Mouse (Mus musculus): Measurements from ENCODE around the gene Trabd. TPM values are rescaled to one million over a fixed set of nuclear protein-coding genes. Genes with fewer than 3 reads are reported as not detected.

Trabd gene
- 39.1 to 48.0 TPM (median 42.2 TPM) in 3 replicates for total RNA-seq (2017)

DNA sequence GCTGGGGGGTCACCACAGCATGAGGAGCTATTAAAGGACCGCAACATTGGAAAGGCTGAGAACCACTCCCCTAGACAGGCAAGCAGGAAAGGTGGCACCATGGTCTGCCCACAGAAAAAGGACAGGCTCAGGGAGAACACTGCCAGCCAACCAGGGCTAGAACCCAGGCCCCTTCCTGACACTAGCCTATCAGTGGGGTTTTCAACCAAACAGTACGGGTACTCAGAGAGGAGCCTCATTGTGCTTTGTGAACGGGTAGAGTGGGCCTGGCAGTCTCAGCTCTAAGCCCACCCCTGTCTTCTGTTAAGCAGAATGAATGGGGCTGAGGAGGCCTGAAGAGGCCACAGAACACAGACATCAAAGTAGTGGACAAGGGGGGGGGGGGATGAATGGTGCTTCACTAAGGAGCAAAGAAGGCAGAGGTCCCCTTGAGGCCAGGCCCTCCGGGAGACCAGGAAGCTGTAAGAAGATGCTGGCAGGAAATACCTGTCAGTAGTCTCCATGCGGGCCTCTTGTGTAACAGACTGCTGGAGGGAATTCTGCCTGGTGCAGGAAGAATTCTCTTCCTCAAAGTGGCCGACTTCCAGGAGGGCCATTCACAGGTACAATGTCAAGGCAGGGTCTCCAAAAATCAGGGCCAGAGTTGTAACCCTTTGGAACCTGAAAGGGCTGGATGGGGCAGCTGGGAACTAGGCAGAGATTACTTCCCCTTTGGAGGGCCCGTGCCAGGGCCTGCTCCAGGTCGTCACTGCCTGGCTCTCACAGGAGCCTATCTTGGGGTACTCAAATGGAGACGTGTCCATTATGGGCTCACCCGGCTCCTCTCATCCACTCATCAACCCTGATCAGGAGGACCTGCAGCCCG, at the start of gene Trabd:
Gene Trabd (plus strand): TSS at position 512 of the 865 bp plus-strand sequence.
- no peak for ATAC-seq (replicated peaks; ENCODE audit: insufficient number of reproducible peaks, low FRiP score, low TSS enrichment, poor library complexity, severe bottlenecking)

DNA sequence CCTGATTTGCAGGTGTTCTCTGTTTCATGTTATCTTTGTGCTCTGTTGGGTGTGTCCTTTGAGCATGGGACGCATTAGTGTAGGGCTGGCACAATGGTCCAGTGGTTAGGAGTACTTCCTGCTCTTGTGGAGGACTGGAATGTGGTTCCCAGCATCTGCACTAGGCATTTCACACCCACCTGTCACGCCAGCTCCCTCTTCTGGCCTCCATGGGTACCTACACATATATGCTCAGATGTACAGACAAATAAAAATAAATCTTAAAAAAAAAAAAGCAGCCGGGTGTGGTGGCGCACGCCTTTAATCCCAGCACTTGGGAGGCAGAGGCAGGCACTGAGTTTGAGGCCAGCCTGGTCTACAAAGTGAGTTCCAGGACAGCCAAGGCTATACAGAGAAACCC, 30.5 kb upstream of the Trabd start:
- no peak for ATAC-seq (replicated peaks; ENCODE audit: insufficient number of reproducible peaks, low FRiP score, low TSS enrichment, poor library complexity, severe bottlenecking)

GRCm38 (mm10) chr15:89046356-89046755, 28.6 kb upstream of the Trabd start:
- ATAC-seq (replicated peaks; ENCODE audit: insufficient number of reproducible peaks, low FRiP score, low TSS enrichment, poor library complexity, severe bottlenecking) = no peak

DNA sequence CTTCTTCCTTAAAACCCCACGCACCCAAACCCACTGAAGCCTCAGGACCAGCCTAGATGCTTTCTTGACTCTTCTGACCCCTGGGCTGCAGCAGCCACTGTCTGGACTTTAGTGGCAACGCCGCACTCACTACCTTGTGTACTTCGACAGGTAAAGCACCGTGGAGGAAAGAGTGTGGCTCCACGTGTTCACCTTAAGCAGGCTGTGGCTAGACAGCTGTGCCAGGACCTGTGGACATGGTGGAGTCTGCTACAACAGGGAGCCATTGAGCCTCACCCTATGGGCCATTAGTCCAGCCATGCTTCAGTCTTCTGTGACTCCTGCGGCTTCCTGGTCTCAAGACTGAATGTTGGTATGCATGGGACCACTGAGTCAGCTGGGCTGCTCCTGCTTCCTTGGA, 20.3 kb upstream of the Trabd start:
- ATAC-seq (replicated peaks; ENCODE audit: insufficient number of reproducible peaks, low FRiP score, low TSS enrichment, poor library complexity, severe bottlenecking) = no peak

DNA sequence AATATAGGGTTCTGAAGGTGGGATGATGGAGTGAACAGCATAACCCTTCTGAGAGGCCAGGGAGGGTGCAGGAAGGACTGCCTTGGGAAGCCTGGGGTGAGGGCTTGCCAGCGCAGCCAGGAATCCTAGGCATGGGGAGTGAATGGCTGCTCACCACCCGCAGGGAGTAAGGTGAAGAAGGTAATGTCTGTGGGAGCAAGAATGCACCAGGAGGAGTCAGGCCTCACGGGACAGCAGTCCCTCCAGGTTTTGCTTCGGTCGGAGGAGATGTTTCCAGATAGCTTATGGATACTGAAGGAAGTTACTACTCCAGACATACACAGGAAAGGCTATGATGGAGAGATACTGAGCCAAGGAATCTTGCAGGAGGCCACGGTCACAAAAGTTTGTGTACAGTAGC, 16.2 kb upstream of the Trabd start:
- ATAC-seq (replicated peaks; ENCODE audit: insufficient number of reproducible peaks, low FRiP score, low TSS enrichment, poor library complexity, severe bottlenecking) = no peak

DNA sequence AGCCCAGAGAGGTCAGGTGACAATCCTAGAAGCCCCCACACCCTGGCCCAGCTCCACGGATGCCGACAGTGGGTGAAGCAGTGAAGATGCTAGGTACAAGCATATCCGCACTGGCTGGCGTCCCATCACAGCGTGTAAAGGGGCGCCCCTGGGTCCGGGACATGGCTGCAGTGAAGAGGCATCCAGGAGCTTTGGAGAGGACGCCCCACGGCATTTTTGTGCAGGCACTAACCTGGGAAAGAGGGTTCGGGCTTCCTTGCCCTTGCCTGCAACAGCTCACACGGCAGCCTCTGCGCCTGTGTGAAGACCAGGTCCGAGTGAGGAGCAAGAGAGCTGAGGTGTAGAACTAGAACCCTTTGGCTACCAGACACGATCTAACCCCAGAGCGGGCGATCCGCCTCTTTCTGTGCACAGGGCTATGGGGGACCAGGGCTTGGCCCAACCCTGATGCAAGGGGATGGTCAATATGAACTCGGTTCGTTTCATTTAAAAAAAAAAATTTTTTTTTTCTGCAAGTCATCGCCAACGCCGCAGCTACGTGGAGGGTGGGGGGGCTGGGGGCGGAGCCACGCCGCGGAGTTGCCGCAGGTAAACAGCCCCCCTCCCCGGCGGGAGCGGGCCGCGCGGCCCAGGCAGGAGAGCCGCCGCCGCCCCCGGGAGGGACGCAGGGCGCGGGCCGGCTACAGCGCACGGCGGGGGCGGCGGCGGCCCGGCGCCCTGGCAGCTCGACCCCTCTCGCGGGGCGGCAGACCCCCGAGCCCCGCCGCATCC, 15.6 kb upstream of the Trabd start, which contains the start of gene Panx2:
Gene Panx2 (plus strand): TSS at position 574 of the 771 bp plus-strand sequence.
- ATAC-seq (replicated peaks; ENCODE audit: insufficient number of reproducible peaks, low FRiP score, low TSS enrichment, poor library complexity, severe bottlenecking) = no peak

GRCm38 (mm10) chr15:89060032-89060681, 14.8 kb upstream of the Trabd start:
- ATAC-seq (replicated peaks; ENCODE audit: insufficient number of reproducible peaks, low FRiP score, low TSS enrichment, poor library complexity, severe bottlenecking) = no peak

DNA sequence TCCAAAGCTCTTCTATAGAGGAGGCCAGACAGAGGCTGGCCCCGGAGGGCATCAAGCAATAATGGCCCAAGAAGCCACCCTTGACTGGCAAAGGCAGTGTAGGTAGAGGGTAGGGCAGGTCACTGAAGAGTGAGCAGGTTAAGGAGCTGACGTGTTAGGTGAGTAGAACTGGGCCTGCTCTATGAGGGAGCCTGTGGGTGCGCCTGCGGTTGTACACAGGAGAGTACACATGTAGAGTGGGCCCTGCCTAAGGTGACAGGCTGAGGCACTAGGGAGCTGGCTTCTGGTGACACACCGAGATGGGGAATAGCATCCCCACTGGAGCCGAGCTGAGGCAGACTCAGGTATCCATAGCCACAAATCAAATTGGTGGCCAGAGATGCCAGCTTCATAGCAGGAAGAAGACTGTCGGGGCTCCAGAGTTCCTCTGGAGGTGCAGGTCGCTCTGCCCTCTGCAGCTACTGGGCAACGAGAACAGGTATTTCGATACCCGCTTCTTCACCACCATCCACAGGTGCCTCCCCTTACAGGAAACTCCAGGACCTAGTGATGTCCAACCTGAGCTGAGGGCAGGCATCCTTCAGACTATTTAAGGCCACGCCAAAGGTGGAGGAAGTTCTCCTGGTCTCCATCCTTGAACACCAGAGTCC, 14.0 kb upstream of the Trabd start:
- ATAC-seq (replicated peaks; ENCODE audit: insufficient number of reproducible peaks, low FRiP score, low TSS enrichment, poor library complexity, severe bottlenecking) = 0 out of 2 replicates have a peak, but pooled peaks have one; percentile 12

DNA sequence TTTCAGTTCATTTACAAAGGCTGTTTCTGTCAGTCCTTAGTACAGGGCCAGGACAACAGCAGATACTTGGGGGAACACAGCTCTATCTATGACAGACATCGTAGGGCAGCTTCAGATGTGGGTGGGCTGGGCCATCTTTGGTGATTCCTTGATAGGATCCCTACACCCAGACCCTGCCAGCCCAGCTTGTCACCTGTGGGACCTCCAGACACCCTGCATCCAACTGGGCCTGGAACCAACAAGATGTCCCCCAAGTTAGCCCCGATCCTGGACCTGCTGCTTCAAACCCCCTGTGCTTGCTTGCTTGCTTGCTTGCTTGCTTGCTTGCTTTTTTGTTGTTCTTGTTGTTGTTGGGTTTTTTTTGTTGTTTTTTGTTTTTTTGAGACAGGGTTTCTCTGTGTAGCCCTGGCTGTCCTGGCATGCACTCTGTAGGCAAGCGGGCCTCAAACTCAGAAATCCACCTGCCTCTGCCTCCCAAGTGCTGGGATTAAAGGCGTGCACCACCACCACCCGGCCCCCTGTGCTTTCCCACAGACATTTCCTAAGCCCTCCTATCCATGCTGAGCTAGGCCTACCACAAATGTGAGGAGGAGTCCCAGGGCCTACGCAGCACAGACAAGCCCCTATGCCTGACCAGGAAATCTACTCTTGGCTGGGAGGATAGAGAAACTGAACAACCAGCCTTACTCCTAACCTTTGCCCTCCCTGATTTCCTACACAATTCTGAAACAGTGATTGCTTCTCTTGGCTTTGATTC, 13.0 kb upstream of the Trabd start:
- no peak for ATAC-seq (replicated peaks; ENCODE audit: insufficient number of reproducible peaks, low FRiP score, low TSS enrichment, poor library complexity, severe bottlenecking)

DNA sequence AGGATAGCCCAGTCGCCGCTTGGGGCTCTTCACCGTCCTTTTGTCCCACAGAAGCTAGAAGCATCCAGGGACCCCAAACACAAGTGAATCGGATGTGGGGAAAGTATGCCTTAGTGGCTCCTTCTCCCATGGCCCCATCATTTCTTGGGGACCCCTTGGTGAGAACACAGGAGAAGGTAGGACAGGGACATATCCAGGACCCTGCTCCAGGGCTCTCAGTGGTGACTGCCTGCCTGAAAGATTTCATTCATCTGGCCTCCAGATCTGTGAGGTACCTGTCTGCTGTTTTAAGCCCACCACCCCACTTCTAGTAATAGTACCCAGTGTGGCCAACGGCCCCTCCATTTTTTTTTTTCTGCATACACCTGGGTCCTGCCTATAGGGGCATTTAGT, 12.4 kb upstream of the Trabd start:
- no peak for ATAC-seq (replicated peaks; ENCODE audit: insufficient number of reproducible peaks, low FRiP score, low TSS enrichment, poor library complexity, severe bottlenecking)

GRCm38 (mm10) chr15:89063001-89063400, 11.9 kb upstream of the Trabd start:
- no peak for ATAC-seq (replicated peaks; ENCODE audit: insufficient number of reproducible peaks, low FRiP score, low TSS enrichment, poor library complexity, severe bottlenecking)

GRCm38 (mm10) chr15:89063536-89063935, 11.4 kb upstream of the Trabd start:
- no peak for ATAC-seq (replicated peaks; ENCODE audit: insufficient number of reproducible peaks, low FRiP score, low TSS enrichment, poor library complexity, severe bottlenecking)

GRCm38 (mm10) chr15:89064891-89065290, 10.0 kb upstream of the Trabd start:
- no peak for ATAC-seq (replicated peaks; ENCODE audit: insufficient number of reproducible peaks, low FRiP score, low TSS enrichment, poor library complexity, severe bottlenecking)

DNA sequence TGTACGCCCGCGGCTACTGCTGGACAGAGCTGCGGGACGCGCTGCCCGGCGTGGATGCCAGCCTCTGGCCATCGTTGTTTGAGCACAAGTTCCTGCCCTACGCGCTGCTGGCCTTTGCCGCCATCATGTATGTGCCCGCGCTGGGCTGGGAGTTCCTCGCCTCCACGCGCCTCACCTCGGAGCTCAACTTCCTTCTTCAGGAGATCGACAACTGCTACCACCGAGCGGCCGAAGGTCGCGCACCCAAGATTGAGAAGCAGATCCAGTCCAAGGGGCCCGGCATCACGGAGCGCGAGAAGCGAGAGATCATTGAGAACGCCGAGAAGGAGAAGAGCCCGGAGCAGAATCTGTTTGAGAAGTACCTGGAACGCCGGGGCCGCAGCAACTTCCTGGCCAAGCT, 7.3 kb upstream of the Trabd start:
- ATAC-seq (replicated peaks; ENCODE audit: insufficient number of reproducible peaks, low FRiP score, low TSS enrichment, poor library complexity, severe bottlenecking) = no peak

DNA sequence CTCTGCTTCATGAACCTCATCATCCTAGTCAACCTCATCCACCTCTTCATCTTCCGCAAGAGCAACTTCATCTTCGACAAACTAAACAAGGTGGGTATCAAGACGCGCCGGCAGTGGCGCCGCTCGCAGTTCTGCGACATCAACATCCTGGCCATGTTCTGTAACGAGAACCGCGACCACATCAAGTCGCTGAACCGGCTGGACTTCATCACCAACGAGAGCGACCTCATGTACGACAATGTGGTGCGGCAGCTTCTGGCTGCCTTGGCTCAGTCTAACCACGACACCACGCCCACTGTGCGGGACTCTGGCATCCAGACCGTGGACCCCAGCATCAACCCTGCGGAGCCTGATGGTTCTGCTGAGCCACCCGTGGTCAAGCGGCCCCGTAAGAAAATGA, 6.7 kb upstream of the Trabd start:
- no peak for ATAC-seq (replicated peaks; ENCODE audit: insufficient number of reproducible peaks, low FRiP score, low TSS enrichment, poor library complexity, severe bottlenecking)

DNA sequence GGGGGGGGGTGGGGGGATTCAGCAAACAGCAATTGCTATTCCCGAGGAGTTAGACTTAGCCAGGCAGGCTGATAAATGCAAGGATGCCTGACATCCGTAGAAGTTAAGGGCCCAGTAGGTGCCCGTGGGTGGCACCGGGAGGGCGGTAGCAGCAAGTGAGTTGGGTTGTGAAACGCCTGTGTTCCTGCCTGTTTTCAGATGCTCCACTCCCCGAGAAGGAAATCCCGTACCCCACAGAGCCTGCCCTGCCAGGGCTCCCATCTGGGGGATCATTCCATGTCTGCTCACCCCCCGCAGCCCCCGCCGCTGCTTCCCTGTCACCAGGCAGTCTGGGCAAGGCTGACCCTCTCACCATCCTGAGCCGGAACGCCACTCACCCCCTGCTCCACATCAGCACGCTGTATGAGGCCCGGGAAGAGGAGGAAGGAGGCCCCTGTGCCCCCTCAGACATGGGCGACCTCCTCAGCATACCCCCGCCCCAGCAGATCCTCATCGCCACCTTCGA, 5.5 kb upstream of the Trabd start:
- ATAC-seq (replicated peaks; ENCODE audit: insufficient number of reproducible peaks, low FRiP score, low TSS enrichment, poor library complexity, severe bottlenecking) = no peak

DNA sequence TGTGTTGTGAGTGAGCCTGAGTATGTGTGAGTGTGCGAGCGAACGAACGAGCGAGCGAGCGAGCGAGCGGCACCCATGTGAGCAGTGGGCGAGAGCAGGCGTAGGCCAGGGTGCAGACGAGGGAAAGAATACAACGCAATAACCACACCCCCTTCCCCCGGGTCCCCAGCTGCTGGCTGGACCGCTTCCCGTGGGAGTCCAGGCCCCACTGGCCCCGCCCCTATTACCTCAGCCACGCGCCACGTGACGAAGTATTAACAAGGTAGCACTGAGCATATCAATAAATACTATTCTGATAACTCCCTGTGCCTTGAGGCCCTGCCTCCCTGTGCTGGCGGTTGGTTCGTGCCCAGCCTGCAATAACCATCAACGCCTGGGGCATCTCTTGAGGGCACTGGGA, 4.3 kb upstream of the Trabd start:
- no peak for ATAC-seq (replicated peaks; ENCODE audit: insufficient number of reproducible peaks, low FRiP score, low TSS enrichment, poor library complexity, severe bottlenecking)

- no peak for ATAC-seq (replicated peaks; ENCODE audit: insufficient number of reproducible peaks, low FRiP score, low TSS enrichment, poor library complexity, severe bottlenecking)
Observed at GRCm38 (mm10) chr15:89073993-89074603, 826 bp upstream of the Trabd start.

Data from monocyte, adult 5-6 weeks (primary cell).